Mouse (Mus musculus): ENCODE data around the gene Smarcc2.
A peak's percentile ranks its signal among the peaks of the same experiment; 100 is the strongest.

Smarcc2 gene

DNA sequence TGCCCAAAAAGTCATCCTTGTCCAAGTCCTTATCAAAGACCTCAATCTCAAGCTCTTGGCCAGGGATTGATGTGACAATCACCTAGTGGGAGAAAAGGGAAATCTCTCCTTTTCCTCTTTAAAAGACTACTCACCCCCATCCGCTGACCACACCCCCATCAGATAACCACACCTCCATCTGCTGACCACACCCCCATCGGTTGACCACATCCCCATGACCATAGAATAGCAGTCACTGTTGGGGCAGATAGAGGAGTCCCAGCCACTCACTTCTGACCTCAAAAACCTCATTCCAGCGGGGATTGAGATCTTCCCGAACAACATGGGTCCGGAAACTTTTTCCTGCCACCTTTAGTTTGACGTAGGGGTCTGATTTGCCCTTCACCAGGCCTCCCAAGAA, 57.6 kb downstream of the Smarcc2 start:
- no peak for DNase-seq (ENCODE audit: low spot score)

DNA sequence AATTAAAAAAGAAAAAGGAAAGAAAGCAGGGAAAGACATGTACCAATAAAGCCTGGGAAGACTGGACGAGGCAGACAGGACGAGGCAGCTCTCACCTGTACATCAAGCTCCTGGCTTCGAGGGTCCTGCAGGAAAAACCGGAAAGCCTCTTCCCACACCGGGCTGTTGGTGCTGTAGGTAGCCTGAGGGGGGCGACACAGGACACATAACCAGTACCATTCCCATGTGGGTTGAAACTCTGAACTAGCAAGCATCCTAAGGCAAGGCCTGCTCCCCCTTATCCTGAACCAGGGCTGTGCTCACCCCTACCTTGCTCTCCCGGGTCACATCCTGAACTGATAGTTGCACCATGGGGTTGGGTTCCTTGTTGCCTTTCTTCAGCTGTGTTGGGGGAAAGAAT, 59.8 kb downstream of the Smarcc2 start:
- DNase-seq (ENCODE audit: low spot score) = no peak

DNA sequence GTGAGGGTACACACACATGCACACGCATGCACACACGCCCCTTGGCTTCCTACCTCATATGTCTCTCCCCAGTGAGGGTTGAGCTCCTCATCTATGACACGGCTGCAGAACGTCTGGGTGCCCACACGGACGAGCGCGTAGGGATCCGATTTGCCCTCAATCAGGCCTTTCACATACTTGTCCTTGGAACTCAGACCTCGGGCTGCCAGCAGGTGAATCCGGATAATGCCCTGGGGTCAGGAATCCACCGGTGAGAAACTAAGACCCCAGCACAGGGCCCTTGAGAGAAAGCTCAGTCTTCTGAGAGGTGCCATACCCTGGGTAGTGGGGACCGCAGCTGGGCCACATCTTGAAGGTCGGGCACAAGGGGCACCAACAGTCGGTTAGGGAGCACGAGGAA, 61.5 kb downstream of the Smarcc2 start:
- DNase-seq (ENCODE audit: low spot score) = no peak

DNA sequence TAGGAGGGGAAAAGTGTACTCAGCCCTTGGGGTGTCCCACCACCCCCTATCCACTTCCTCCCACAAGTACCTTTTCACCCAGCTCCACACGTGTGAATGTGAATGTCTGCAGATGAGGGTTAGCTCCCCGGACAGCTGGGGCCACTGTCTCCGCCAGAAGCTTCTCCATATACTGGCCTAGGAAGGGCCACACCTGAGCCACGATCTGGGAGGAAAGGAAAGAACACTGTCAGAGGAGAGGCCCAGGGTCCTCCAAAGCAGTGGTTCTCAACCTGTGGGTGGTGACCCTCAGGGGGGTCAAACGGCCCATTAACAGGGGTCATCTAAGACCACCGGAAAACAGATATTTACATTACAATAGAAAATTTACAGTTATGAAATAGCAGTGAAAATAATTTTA, 63.3 kb downstream of the Smarcc2 start:
- DNase-seq (ENCODE audit: low spot score) = no peak

- DNase-seq (ENCODE audit: low spot score) = no peak
Measured at GRCm38 (mm10) chr10:128524111-128524731, 65.2 kb downstream of the Smarcc2 start.

GRCm38 (mm10) chr10:128524732-128525662, 65.9 kb downstream of the Smarcc2 start:
- peak; percentile 31 for DNase-seq (ENCODE audit: low spot score)

DNA sequence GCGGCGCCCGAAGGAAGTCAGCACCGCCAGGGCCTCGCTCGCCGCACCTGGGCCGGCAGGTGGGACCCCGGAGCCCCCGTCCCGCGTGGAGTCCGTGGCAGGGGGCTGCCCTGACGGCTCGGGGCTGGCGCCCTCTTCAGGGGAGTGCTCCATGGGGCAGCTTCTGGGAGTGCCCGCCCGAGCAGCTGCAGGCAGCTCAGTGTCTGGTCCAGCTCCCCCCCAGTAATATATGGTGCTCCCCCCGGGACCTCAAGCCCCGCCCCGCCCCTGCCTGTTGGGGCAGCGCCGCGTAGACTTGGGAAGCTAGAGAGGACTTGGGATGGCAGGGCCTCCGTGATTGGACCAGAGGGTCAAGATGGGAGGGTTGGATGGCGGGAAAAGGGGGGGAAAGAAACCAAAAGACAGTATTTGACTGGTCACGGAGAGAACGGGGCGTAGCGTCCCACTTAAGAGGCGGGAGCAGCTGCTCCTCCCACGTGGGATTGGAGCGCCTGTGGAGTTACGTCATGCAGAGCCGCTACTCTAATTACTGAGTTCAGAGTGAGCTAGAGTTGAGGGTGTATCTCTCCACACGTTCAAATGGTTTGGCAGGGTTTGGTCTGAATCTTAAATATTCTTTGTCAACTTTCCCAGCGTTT, 66.7 kb downstream of the Smarcc2 start, which contains the start of gene Esyt1:
Esyt1 (minus strand) TSS at position 201 of the 638 bp plus-strand sequence.
- DNase-seq (ENCODE audit: low spot score) = peak; percentile 98

DNA sequence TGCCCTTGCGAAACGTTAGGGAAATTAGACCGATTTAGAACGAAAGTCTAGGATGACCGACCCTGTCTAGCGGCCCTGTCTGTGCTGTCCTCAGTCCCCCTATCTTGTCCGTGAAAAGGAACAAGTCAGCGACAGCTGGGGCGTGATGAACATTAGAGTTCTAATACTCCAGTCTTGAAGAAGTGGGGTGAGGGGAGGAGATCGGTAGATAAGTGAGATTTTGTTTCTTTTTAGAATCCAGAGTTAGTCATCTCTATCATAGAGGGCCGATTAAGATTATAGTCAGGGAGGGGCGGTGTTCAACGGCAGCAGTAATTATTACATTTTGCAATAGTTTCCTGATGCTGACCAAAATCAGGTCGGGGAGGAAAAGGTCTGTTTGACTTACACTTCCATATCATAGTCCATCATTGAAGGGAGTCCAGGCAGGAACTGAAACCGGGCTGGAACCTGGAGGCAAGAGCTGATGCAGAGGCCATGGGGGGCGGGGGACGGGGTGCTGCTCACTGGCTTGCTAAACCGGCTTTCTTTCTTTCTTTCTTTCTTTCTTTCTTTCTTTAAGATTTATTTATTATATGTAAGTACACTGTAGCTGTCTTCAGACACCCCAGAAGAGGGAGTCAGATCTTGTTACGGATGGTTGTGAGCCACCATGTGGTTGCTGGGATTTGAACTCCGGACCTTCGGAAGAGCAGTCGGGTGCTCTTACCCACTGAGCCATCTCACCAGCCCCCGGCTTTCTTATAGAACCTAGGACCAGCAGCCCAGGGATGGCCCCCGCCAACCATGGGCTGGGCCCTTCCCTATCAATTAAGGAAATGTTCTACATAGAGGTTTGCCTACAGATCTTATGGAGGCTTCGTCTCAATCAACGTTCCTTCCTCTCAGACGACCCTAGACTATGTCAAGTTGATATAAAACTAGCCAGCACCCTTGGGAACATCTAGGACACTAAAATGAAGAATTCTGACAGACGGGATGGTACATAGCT, 67.6 kb downstream of the Smarcc2 start:
- DNase-seq (ENCODE audit: low spot score) = no peak

DNA sequence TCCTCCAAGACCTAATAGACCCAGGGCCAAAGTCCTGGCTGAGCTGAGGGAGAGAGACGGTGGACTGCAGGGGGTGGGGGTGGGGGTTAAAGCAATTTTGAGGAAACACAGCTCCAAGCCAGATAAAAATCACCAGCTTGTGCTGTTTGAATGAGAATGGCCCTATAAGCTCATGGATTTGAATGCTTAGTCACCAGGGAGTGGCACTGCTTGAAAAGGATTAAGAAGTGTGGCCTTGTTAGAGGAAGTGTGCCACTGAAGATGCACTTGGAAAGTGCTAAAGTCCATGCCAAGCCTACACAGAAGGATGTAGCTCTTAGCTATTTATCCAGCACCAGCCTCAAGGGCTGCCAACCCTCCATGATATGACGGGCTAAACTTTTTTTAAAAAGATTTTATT, 76.2 kb downstream of the Smarcc2 start:
- DNase-seq (ENCODE audit: low spot score) = no peak

DNA sequence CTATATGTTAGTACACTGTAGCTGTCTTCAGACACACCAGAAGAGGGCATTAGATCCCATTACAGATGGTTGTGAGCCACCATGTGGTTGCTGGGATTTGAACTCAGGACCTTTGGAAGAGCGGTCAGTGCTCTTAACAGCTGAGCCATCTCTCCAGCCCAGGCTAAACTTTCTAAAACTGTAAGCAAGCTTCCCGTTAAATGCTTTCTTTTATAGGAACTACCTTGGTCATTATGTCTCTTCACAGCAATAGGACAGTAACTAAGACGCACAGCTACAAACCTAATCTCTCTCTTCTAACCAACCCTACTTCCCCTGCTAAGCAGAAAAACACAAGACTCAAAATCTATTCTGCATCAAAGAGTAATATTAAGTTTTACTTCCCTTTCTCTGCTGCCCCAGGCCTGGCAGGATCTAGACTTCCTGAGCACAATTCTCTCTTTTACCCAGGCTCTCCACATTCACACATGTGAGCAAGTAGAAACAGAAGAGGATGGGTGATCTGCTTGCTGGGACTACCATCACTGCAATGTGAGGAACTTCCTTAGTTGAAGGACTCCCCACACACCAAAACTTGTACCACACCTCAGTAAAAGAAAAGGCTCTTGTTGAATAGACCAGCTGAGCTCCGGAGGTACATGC, 76.7 kb downstream of the Smarcc2 start:
- DNase-seq (ENCODE audit: low spot score) = no peak

DNA sequence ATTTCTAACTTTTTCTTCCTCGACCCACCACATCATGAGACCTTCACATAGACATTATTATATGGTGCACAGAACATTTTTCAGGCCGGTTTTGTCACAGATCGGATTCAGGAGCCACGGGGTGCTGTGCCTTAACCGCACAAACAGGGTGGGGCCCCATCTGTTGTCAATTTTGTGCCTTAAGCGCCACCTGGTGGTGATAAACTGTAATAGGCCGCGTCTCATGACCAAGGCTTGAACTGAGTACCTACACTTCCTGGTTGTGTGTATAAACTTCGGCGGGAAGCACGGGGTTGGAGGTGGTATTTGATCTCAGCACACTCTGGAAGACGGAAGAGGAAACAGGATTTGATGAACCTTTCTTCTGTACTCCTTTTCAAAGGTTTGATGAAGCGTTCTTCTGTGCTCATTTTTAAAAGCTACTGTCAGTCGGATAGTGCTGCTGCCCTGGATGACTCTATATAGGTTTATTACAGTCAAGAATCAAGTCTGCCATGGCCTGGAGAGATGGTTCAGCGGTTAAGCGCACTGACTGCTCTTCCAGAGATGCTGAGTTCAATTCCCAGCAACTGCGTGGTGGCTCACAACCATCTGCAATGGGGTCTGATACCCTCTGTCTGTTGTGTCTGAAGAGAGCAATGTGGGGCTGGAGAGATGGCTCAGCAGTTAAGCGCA, 77.4 kb downstream of the Smarcc2 start:
- DNase-seq (ENCODE audit: low spot score) = peak; percentile 75

- DNase-seq (ENCODE audit: low spot score) = no peak
Measured at GRCm38 (mm10) chr10:128538340-128538870, 79.4 kb downstream of the Smarcc2 start.

Measured in ovary, adult 18-20 months (tissue).